Mouse (Mus musculus): ENCODE measurements around the gene Lrp11.

DNA sequence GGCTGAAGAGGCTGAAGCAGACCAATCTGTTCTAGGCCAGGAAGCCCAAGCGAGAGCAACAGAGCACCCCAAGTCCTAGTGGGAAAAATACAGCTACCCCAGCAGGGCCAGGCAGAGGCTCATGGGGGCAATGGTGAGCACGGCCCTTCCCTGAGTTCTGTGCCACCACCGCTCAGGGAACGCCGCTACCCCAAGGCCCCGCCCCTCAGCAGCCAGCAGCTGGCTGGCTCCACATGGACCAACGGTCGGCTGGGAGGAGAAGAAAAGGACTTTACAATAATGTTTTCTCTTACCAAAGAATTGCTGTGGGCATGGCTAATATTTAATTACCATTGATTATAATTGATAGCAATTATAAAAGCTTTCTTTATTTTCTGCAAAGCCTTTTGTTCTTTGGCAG lies 25.2 kb downstream of the Lrp11 start:
- TF ChIP-seq POLR2A (IDR thresholded peaks at IDR 0.05; ENCODE audit: borderline replicate concordance, control insufficient read depth, low read depth, low read length) = no peak
- TF ChIP-seq CTCF (IDR thresholded peaks at IDR 0.05; ENCODE audit: control insufficient read depth, insufficient read depth, low read length) = no peak
